Mouse (Mus musculus) olfactory bulb, adult 2 months (tissue): ENCODE data around the gene Ssxb2. TPM values are rescaled to one million over a fixed set of nuclear protein-coding genes. Genes with fewer than 3 reads are reported as not detected.
"Not testable (repeated sequence)": the region's sequence is repeated elsewhere in the genome, so short reads cannot be mapped to it uniquely, and the experiment has no call there.

Experiments used
- H3K27ac ChIP-seq: fragments of 200-500 bp; 2 replicates; pipeline ENCODE4 v1.5.1; 2012; ENCODE audit warnings: low read depth, low read length; ENCODE audit not compliant: insufficient read depth
- H3K4me1 ChIP-seq: fragments of 200-500 bp; 2 replicates; pipeline ENCODE4 v1.6.1; 2012; ENCODE audit warnings: low read length; ENCODE audit not compliant: control insufficient read depth, insufficient read depth
- H3K4me3 ChIP-seq: fragments of 200-500 bp; 2 replicates; pipeline ENCODE4 v1.5.1; 2012; ENCODE audit warnings: mild to moderate bottlenecking, low read depth, low read length, moderate library complexity; ENCODE audit not compliant: insufficient read depth
- WGBS: fragments of 180-500 bp; shearing (Covaris S2); methylation state at CpG from one replicate; pipeline ENCODE4 v1.1.7; 2018; 5-methylcytosine and 5-hydroxymethylcytosine counted together
- polyA plus RNA-seq: library from polyadenylated mRNA; stranded (reverse); fragments of >200 nt; gene quantifications from 2 replicates; pipeline ENCODE4 v1.2.4, GENCODE M21; 2012; ENCODE audit warnings: low replicate concordance; ENCODE audit not compliant: missing spikeins, insufficient read depth, insufficient read length

Ssxb2 gene
- polyA plus RNA-seq: not detected in 2 replicates

- H3K27ac ChIP-seq, H3K4me1 ChIP-seq, H3K4me3 ChIP-seq: not testable (repeated sequence)
- 73% methylated on average over 2 of the region's 2 CpGs for WGBS
Observed at GRCm38 (mm10) chrX:8461626-8462025, at the start of gene Ssxb2. TSS of gene Ssxb2 (minus strand) at chrX:8461726.

GRCm38 (mm10) chrX:8413005-8413404 is 48.5 kb downstream of the Ssxb2 start, which contains the start of gene Ssxb1:
TSS of gene Ssxb1 (plus strand) at chrX:8413305.
- H3K27ac ChIP-seq: not testable (repeated sequence)
- 35% methylated on average over 1 of the region's 1 CpGs for WGBS

More at GRCm38 (mm10) chrX:8413005-8413404, 48.5 kb downstream of the Ssxb2 start, which contains the start of gene Ssxb1:
- H3K4me3 ChIP-seq, H3K4me1 ChIP-seq: not testable (repeated sequence)

Other genes with a start within 250 kb of the Ssxb2 start
- gene Ftsj1, start 209.3 kb downstream of the Ssxb2 start, polyA plus RNA-seq: not detected in 2 replicates
- not detected in 2 replicates for gene Slc38a5, start 190.6 kb downstream of the Ssxb2 start, polyA plus RNA-seq
- not detected in 2 replicates for gene Ssxb10, start 134.3 kb downstream of the Ssxb2 start, polyA plus RNA-seq
- gene Ssxb9, start 94.7 kb downstream of the Ssxb2 start, polyA plus RNA-seq: not detected in 2 replicates
- gene Ssxb1, start 48.4 kb downstream of the Ssxb2 start, polyA plus RNA-seq: not detected in 2 replicates
- gene Gm14459, start 63.2 kb upstream of the Ssxb2 start, polyA plus RNA-seq: not detected in 2 replicates
- gene Ssxb6, start 86.5 kb upstream of the Ssxb2 start, polyA plus RNA-seq: not detected in 2 replicates
- gene Ssxb3, start 130.1 kb upstream of the Ssxb2 start, polyA plus RNA-seq: not detected in 2 replicates
- not detected in 2 replicates for gene Ssxb8, start 229.1 kb upstream of the Ssxb2 start, polyA plus RNA-seq